ENCODE assay signal across 9 mouse cellular contexts in genomic region chr9:99994285-99995144, GRCm38 (mm10).
A peak's percentile ranks its signal among the peaks of the same experiment; 100 is the strongest.
DNase-seq lines count a peak whose midpoint lies in the region; ATAC-seq and TF ChIP-seq lines count a peak whose summit lies in the region.
"Had no signal": no experiment of that assay in that cellular context is flagged by ENCODE, and none has a peak within 500 bp of the region (broad histone marks: within the 10 kb centered on the region; RNA-seq: fewer than 3 reads in every experiment).

No protein-coding gene starts in this region.

- WGBS in forebrain, embryonic 15.5 days, result under 1% methylated on average over 30 of the region's 30 CpGs
- 2% methylated on average over 30 of the region's 30 CpGs for WGBS in limb, embryonic 10.5 days

- peak; percentile 2 to 7 for DNase-seq in left cerebral cortex, adult 8-10 months (ENCODE audit: low spot score in 2 of 2)
- DNase-seq in left cerebral cortex, adult 2 months (ENCODE audit: extremely low spot score in 1 of 2, low spot score in 2 of 2), result no peak
- DNase-seq in limb, embryonic 10.5 days (ENCODE audit: low spot score), result peak; percentile 47
- peak; percentile 13 for DNase-seq in right cerebral cortex, postnatal 4 days
- no peak for DNase-seq in cerebellum, adult 18-20 months
- DNase-seq in cerebellum, adult 9-10 months, result no peak
- DNase-seq in spleen, postnatal 14 days (ENCODE audit: low spot score in 2 of 2), result no peak

- no peaks in the 10 kb centered on the region for H3K9me3 ChIP-seq in forebrain, embryonic 15.5 days
- H3K9me3 ChIP-seq in limb, embryonic 10.5 days (replicated peaks), result no peaks in the 10 kb centered on the region

- intact Hi-C loops in left cerebral cortex, adult 2 months (cut with DNase I), result no loop called here

- peak overlapping the region; percentile 32 for H3K9ac ChIP-seq in forebrain, embryonic 15.5 days (replicated peaks)

- TF ChIP-seq CTCF in left cerebral cortex, adult 2 months (IDR thresholded peaks at IDR 0.05), result no peak

- peaks cover 13% of the 10 kb centered on the region for H3K4me1 ChIP-seq in forebrain, embryonic 15.5 days
- peaks cover 13% of the 10 kb centered on the region for H3K4me1 ChIP-seq in limb, embryonic 10.5 days

- peaks cover 9% of the 10 kb centered on the region; the same call in 1 of the 2 replicates for H3K27me3 ChIP-seq in forebrain, embryonic 15.5 days
- H3K27me3 ChIP-seq in limb, embryonic 10.5 days (ENCODE audit: low read depth, poor library complexity, severe bottlenecking), result peaks cover 32% of the 10 kb centered on the region

- peak; percentile 89 for ATAC-seq in forebrain, embryonic 15.5 days (replicated peaks)
- ATAC-seq: Patski had no signal

- H3K36me3 ChIP-seq in forebrain, embryonic 15.5 days, result no peaks in the 10 kb centered on the region
- H3K36me3 ChIP-seq in limb, embryonic 10.5 days, result no peaks in the 10 kb centered on the region

- H3K27ac ChIP-seq in left cerebral cortex, adult 2 months, result no peak overlapping the region
- H3K27ac ChIP-seq in forebrain, embryonic 15.5 days (replicated peaks), result no peak overlapping the region
- H3K27ac ChIP-seq in limb, embryonic 10.5 days, result peak overlapping the region; percentile 66

- no peak overlapping the region for H3K4me3 ChIP-seq in left cerebral cortex, adult 2 months
- H3K4me3 ChIP-seq in forebrain, embryonic 15.5 days, result peak overlapping the region; percentile 32
- peak overlapping the region; percentile 47 for H3K4me3 ChIP-seq in limb, embryonic 10.5 days

- peak overlapping the region; percentile 54 for H3K4me2 ChIP-seq in forebrain, embryonic 15.5 days (replicated peaks)

Comparison
In these comparisons a context has a peak if more than half of its experiments do, and no peak if none do; other contexts are left out.
1. DNase-seq: peak in left cerebral cortex, adult 8-10 months (2 of 2), limb, embryonic 10.5 days (single experiment) and right cerebral cortex, postnatal 4 days (single experiment); none in left cerebral cortex, adult 2 months (0 of 2), cerebellum, adult 18-20 months (0 of 2), cerebellum, adult 9-10 months (single experiment) and spleen, postnatal 14 days (0 of 2).